Mouse (Mus musculus): Measurements from ENCODE around the gene Arg1. TPM values are rescaled to one million over a fixed set of nuclear protein-coding genes. Genes with fewer than 3 reads are reported as not detected.
A peak's percentile ranks its signal among the peaks of the same experiment; 100 is the strongest.

Gene Arg1
- polyA plus RNA-seq, 1 experiment from 2014 or later: 1.4 TPM

- WGBS: 93% methylated on average over 8 of the region's 8 CpGs
- Histone ChIP-seq H3K27ac (no peak overlapping the region), H3K4me2 (replicated peaks) (no peak overlapping the region), H3K36me3 (no peaks in the 10 kb centered on the region), H3K9me3 (no peaks in the 10 kb centered on the region), H3K4me3 (replicated peaks) (no peak overlapping the region), H3K4me1 (replicated peaks) (no peaks in the 10 kb centered on the region), H3K27me3 (no peaks in the 10 kb centered on the region), H3K9ac (replicated peaks) (no peak overlapping the region)
- no peak for ATAC-seq
Measured at GRCm38 (mm10) chr10:24951575-24951974, 24.3 kb upstream of the Arg1 start.

- H3K27ac ChIP-seq: no peak overlapping the region
- no peak overlapping the region for H3K9ac ChIP-seq (replicated peaks)
- 87% methylated on average over 4 of the region's 4 CpGs for WGBS
- H3K4me3 ChIP-seq (replicated peaks): no peak overlapping the region
- H3K9me3 ChIP-seq: no peaks in the 10 kb centered on the region
- ATAC-seq: no peak
- no peaks in the 10 kb centered on the region for H3K4me1 ChIP-seq (replicated peaks)
- H3K27me3 ChIP-seq: no peaks in the 10 kb centered on the region
- no peaks in the 10 kb centered on the region for H3K36me3 ChIP-seq
- no peak overlapping the region for H3K4me2 ChIP-seq (replicated peaks)
Measured at GRCm38 (mm10) chr10:24950223-24950622, 22.9 kb upstream of the Arg1 start.

- no peaks in the 10 kb centered on the region for H3K4me1 ChIP-seq (replicated peaks)
- no peaks in the 10 kb centered on the region for H3K27me3 ChIP-seq
- 87% methylated on average over 8 of the region's 8 CpGs for WGBS
- no peaks in the 10 kb centered on the region for H3K36me3 ChIP-seq
- no peak for ATAC-seq
- no peak overlapping the region for H3K27ac ChIP-seq
- no peaks in the 10 kb centered on the region for H3K9me3 ChIP-seq
- no peak overlapping the region for H3K4me2 ChIP-seq (replicated peaks)
- no peak overlapping the region for H3K4me3 ChIP-seq (replicated peaks)
- H3K9ac ChIP-seq (replicated peaks): no peak overlapping the region
Measured at GRCm38 (mm10) chr10:24948278-24948677, 21.0 kb upstream of the Arg1 start.

- Histone ChIP-seq H3K27me3 (no peaks in the 10 kb centered on the region), H3K4me3 (replicated peaks) (no peak overlapping the region), H3K27ac (no peak overlapping the region), H3K4me1 (replicated peaks) (no peaks in the 10 kb centered on the region), H3K9ac (replicated peaks) (no peak overlapping the region), H3K4me2 (replicated peaks) (no peak overlapping the region), H3K36me3 (no peaks in the 10 kb centered on the region), H3K9me3 (no peaks in the 10 kb centered on the region)
- 86% methylated on average over 3 of the region's 3 CpGs for WGBS
- no peak for ATAC-seq
Measured at GRCm38 (mm10) chr10:24947871-24948270, 20.6 kb upstream of the Arg1 start.

GRCm38 (mm10) chr10:24930143-24930542, 2.9 kb upstream of the Arg1 start:
- no peaks in the 10 kb centered on the region for H3K9me3 ChIP-seq
- H3K27me3 ChIP-seq: no peaks in the 10 kb centered on the region
- ATAC-seq: no peak
- H3K36me3 ChIP-seq: no peaks in the 10 kb centered on the region
- WGBS: 90% methylated on average over 6 of the region's 6 CpGs
- no peak overlapping the region for H3K27ac ChIP-seq
- H3K4me3 ChIP-seq (replicated peaks): no peak overlapping the region
- H3K4me2 ChIP-seq (replicated peaks): no peak overlapping the region
- no peak overlapping the region for H3K9ac ChIP-seq (replicated peaks)
- 0 out of 2 replicates have a peak, but pooled peaks cover 3% of the 10 kb centered on the region for H3K4me1 ChIP-seq (replicated peaks)

DNA sequence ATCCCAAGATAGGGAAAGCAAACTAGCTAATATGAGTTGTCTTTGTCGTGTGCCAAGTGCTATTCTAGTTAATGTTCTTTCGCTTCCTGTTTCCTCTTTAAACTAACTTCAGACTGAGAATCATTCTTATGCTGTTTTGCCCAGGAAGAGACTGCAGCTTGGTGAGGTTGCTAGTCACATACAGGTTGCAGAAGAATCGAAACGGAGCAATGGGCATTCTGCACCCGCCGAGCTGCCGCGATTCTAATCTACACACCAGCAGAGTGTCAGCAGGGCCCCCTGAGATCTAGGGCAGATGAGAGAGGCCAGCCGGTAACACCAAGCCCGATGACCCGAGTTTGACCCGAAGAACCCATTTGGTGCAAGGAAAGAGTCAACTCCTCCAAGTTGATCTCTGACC, 788 bp upstream of the Arg1 start:
- no peak overlapping the region for H3K4me3 ChIP-seq (replicated peaks)
- 63% methylated on average over 12 of the region's 12 CpGs for WGBS
- H3K27ac ChIP-seq: no peak overlapping the region
- H3K4me1 ChIP-seq (replicated peaks): 0 out of 2 replicates have a peak, but pooled peaks cover 3% of the 10 kb centered on the region
- no peaks in the 10 kb centered on the region for H3K27me3 ChIP-seq
- ATAC-seq: no peak
- no peak overlapping the region for H3K9ac ChIP-seq (replicated peaks)
- H3K9me3 ChIP-seq: no peaks in the 10 kb centered on the region
- no peak overlapping the region for H3K4me2 ChIP-seq (replicated peaks)
- no peaks in the 10 kb centered on the region for H3K36me3 ChIP-seq

- Histone ChIP-seq H3K4me3 (replicated peaks) (no peak overlapping the region), H3K9ac (replicated peaks) (no peak overlapping the region), H3K4me2 (replicated peaks) (no peak overlapping the region), H3K27me3 (no peaks in the 10 kb centered on the region), H3K9me3 (no peaks in the 10 kb centered on the region), H3K36me3 (no peaks in the 10 kb centered on the region), H3K27ac (no peak overlapping the region), H3K4me1 (replicated peaks) (0 out of 2 replicates have a peak, but pooled peaks cover 3% of the 10 kb centered on the region)
- 55% methylated on average over 10 of the region's 10 CpGs for WGBS
- peak; percentile 55; the same call in 1 of the 2 replicates for ATAC-seq
Measured at GRCm38 (mm10) chr10:24926380-24926779, 904 bp downstream of the Arg1 start.

- Histone ChIP-seq H3K36me3 (no peaks in the 10 kb centered on the region), H3K9ac (replicated peaks) (no peak overlapping the region), H3K27ac (no peak overlapping the region), H3K4me1 (replicated peaks) (0 out of 2 replicates have a peak, but pooled peaks cover 3% of the 10 kb centered on the region), H3K27me3 (no peaks in the 10 kb centered on the region), H3K9me3 (no peaks in the 10 kb centered on the region), H3K4me3 (replicated peaks) (no peak overlapping the region), H3K4me2 (replicated peaks) (no peak overlapping the region)
- WGBS: 72% methylated on average over 3 of the region's 3 CpGs
- no peak for ATAC-seq
Measured at GRCm38 (mm10) chr10:24924296-24924695, 3.0 kb downstream of the Arg1 start.

- Histone ChIP-seq H3K4me3 (replicated peaks) (no peak overlapping the region), H3K36me3 (peaks cover 7% of the 10 kb centered on the region), H3K27ac (no peak overlapping the region), H3K4me1 (replicated peaks) (0 out of 2 replicates have a peak, but pooled peaks cover 3% of the 10 kb centered on the region), H3K4me2 (replicated peaks) (no peak overlapping the region), H3K9ac (replicated peaks) (no peak overlapping the region), H3K9me3 (no peaks in the 10 kb centered on the region), H3K27me3 (no peaks in the 10 kb centered on the region)
- 89% methylated on average over 4 of the region's 4 CpGs for WGBS
- no peak for ATAC-seq
Measured at GRCm38 (mm10) chr10:24922977-24923376, 4.3 kb downstream of the Arg1 start.

DNA sequence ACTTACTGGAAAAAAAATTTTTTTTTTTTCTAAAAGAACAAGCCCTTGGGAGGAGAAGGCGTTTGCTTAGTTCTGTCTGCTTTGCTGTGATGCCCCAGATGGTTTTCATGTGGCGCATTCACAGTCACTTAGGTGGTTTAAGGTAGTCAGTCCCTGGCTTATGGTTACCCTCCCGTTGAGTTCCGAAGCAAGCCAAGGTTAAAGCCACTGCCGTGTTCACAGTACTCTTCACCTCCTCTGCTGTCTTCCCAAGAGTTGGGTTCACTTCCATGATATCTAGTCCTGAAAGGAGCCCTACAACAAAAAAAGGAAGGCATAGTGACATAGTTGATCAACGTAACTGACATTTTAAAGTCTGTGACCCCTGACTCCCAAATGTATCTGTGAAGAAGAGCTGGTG, 11.8 kb downstream of the Arg1 start:
- H3K36me3 ChIP-seq: peaks cover 64% of the 10 kb centered on the region
- no peak overlapping the region for H3K4me3 ChIP-seq (replicated peaks)
- WGBS: 91% methylated on average over 6 of the region's 6 CpGs
- no peak overlapping the region for H3K9ac ChIP-seq (replicated peaks)
- H3K4me1 ChIP-seq (replicated peaks): no peaks in the 10 kb centered on the region
- H3K27ac ChIP-seq: no peak overlapping the region
- ATAC-seq: no peak
- H3K27me3 ChIP-seq: no peaks in the 10 kb centered on the region
- H3K4me2 ChIP-seq (replicated peaks): no peak overlapping the region
- H3K9me3 ChIP-seq: no peaks in the 10 kb centered on the region

DNA sequence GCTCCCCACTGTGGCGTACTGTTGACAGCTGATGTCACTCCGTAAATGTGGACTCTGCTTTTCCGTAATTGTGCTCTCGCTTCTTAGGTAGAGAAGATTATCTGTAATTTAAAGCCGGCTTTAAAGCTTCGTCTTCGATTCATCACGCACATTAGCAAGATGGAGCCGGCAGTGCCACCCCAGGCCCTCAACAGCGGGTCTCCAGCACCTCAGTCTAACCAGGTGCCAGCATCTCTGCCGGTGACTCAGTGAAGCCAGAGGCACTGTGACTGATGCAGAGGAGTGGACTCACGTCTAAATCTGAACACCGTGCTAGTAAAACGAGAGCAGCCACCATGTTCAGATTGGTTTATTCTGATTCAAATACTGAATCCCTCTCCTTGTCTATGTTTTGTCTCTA, 14.7 kb downstream of the Arg1 start:
- no peak for ATAC-seq
- Histone ChIP-seq H3K4me2 (replicated peaks) (no peak overlapping the region), H3K9me3 (no peaks in the 10 kb centered on the region), H3K4me3 (replicated peaks) (no peak overlapping the region), H3K27me3 (no peaks in the 10 kb centered on the region), H3K27ac (no peak overlapping the region), H3K9ac (replicated peaks) (no peak overlapping the region), H3K4me1 (replicated peaks) (no peaks in the 10 kb centered on the region), H3K36me3 (peaks cover 82% of the 10 kb centered on the region)
- 96% methylated on average over 14 of the region's 14 CpGs for WGBS

DNA sequence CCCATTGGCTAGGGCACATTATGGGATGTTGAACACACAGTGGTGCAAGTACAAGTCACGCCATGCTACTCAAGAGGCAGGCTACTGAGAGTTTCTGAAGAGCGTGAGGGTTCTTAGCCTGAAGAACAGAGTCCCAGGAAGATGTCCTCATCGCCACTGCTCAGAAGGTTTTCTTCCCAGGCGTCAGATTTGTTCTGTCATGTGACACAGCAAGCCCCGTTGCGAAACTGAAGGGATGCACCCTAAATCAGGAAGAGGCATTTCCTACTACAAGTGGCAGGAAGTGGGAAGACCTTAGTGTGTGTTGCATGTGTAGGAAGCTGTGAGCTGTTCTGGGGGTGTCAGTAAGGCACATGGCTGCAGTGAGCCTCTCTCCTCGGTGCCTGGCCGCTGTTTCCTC, 16.1 kb downstream of the Arg1 start:
- Histone ChIP-seq H3K9me3 (no peaks in the 10 kb centered on the region), H3K4me1 (replicated peaks) (no peaks in the 10 kb centered on the region), H3K4me3 (replicated peaks) (no peak overlapping the region), H3K27me3 (no peaks in the 10 kb centered on the region), H3K36me3 (peaks cover 91% of the 10 kb centered on the region), H3K4me2 (replicated peaks) (no peak overlapping the region), H3K27ac (no peak overlapping the region), H3K9ac (replicated peaks) (no peak overlapping the region)
- WGBS: 94% methylated on average over 8 of the region's 8 CpGs
- no peak for ATAC-seq

GRCm38 (mm10) chr10:24905627-24906026, 21.7 kb downstream of the Arg1 start:
- WGBS: 96% methylated on average over 10 of the region's 10 CpGs
- Histone ChIP-seq H3K9me3 (no peaks in the 10 kb centered on the region), H3K4me3 (replicated peaks) (no peak overlapping the region), H3K4me1 (replicated peaks) (no peaks in the 10 kb centered on the region), H3K27ac (no peak overlapping the region), H3K27me3 (no peaks in the 10 kb centered on the region), H3K9ac (replicated peaks) (no peak overlapping the region), H3K4me2 (replicated peaks) (no peak overlapping the region), H3K36me3 (peaks cover 96% of the 10 kb centered on the region)
- ATAC-seq: no peak
